Mouse (Mus musculus): ENCODE data around the gene Nkiras2.
A peak's percentile ranks its signal among the peaks of the same experiment; 100 is the strongest.
"Not testable (repeated sequence)": the region's sequence is repeated elsewhere in the genome, so short reads cannot be mapped to it uniquely, and the experiment has no call there.

Gene Nkiras2

DNA sequence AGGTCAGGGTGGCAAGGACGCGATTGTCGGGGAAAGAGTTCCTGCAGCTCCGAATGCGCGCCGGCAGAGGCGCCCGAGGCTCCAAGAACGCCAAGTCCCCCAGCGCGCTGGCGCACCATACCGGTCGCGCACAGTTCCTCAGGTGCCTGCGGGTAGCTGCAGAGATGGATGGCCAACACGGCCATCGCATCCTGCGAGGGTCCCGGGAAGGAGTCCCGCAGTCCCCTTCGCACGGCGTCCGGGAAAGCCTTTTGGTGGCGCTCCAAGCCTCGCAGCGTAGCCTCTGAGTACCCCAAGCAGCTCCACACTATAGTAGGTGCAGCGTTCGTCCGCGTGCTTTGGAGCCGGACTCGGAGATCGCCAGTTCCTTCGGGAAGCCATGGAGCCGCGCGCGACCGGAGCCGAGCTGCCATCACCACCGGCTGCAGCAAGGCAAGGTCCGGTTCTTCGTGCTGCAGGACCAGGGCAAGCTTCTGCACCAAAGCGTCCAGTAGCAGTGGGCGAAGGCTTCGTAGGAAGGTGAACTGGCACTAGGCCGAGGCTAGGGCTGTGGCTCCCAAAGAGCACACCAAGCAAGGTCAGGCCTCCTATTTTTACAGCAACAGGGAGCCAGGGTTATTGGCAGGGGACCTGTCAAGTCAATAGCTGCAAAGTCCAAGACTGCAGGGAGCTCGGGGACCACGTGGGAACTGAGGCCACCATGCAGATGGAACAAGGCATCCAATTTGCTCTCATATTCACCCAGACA is 21.3 kb downstream of the Nkiras2 start:
- DNase-seq = no peak

GRCm38 (mm10) chr11:100643612-100644575 is 24.9 kb downstream of the Nkiras2 start:
- DNase-seq = no peak

DNA sequence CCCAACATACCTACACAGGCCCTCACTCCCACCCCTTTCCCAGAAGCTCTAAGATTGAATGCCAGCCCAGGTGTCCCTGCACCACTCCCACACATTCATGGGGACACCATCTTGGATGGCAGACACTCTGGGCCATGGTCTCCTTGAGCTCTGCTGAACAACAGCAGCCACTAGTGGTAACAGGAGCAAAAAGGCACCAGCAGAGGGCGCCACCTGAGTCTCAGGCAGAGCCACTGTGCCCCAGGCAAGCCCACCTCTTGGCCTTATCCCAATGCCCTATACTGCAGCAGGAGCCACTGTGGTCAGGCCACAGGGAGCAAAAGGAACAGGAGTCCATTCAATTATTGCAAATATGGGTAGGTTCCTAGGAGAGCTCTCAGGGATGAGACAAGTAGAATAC is 27.2 kb downstream of the Nkiras2 start:
- peak; percentile 66 for DNase-seq

- DNase-seq = no peak
Measured at GRCm38 (mm10) chr11:100648405-100648804, 29.4 kb downstream of the Nkiras2 start.

DNA sequence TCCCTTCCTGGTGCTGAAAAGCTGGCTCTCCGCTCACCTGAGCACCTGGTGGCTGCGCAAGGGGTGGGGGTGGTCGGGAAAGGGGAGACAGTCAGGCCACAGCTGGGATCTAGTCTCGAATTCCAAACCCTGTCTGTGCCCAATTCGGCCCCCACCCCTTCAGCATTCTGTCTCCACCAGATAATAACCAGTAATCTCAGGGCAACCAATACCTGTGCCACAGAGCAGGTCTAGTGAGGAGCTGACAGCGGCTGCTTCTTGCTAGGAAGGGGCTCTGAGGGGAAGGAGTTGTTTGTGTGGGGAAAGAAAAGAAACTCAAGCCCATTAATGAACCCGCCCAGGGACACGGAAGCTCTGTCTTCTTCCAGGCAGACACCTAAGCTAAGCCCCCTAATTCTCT is 32.2 kb downstream of the Nkiras2 start:
- DNase-seq = no peak

DNA sequence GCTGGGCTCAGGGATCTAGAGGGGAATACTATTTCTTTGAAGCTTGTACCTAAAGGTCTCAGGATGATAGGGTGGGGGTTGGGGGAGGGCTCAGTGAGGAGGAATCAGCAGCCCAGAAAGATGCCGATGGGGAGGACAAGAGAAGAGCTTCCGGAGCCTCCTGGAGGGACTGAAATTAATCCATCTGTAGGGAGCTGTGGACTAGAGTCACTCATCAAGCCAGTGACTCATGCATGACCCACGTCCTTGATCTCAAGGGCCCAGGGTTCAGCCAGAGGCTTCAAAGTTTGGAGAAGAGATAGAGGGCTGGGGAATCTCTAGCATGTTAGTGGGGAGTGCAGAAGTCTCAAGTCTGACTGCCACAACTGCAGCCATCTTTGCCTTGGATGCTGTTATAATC is 32.7 kb downstream of the Nkiras2 start:
- no peak for DNase-seq

DNA sequence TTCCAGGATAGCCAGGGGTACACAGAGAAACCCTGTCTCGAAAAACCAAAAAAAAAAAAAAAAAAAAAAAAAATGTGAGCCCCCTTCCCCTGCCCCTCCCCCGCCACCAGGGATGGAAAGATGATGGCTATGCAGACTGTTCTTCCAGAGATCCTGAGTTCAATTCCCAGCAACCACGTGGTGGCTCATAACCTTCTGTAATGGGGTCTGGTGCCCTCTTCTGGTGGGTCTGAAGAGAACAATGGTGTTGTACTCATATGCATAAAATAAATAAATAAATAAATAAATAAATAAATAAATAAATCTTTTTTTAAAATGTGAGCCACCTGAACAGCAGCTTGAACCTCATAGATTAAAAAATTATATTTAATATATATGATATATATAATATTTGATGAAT is 36.5 kb downstream of the Nkiras2 start:
- DNase-seq = not testable (repeated sequence)

- no peak for DNase-seq
Measured at GRCm38 (mm10) chr11:100656458-100656857, 37.4 kb downstream of the Nkiras2 start.

DNA sequence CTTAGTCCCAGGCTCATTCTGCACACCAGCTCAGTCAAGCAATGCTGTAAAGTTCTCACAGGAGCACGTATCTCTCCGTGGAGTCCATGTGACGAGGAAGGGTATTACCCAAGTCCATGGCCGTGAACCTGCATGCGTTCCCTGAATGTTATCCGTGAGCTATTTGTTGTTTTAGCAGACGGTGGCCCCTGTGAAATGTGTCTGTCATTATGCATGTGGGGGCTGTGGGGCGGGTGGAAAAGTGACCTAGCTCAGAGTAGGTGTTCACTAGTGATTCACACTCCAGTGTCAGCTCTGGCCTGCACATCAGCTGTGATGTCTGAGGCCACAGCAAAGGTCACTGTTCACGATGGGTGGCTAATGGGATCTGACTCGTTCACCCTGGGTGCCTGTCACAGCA is 40.8 kb downstream of the Nkiras2 start:
- DNase-seq = no peak

DNA sequence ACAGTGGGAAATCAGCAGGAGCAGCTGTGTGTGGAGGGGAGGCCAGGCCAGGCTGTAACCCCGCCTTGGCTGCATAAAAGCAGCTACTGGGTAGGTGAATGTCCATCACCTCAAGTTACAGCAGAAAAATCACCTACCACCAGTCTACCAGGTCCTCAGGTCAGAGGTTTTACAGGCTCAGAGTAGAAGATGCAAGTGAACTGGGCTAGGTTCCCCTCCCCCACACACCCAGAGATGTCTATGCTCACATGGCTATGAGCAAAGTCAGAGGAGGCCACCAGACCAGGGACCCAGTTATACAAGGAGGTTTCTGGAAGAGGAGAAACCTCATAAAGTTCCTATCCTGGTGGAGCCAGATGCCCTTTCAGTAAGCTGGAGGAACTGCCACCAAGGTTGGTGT is 52.0 kb downstream of the Nkiras2 start:
- no peak for DNase-seq

DNA sequence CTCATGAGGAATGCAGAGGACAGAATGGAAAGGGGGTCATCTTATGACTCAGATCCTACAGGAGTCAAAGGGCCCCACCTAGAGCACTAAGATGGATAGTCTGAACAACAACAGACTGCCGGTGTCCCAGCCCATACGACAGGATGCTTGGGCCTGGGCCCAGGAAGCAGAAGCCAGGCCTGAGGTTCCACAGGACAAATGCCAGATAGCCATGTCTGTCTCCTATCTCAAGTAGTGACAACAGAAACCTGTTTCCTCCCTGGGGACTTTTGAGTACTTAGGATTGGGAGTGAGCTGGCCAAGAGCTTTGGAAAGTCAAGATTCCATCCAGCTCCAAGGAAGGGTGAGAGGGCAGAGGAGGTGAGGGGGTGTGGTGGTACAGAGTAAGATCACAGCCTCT is 52.9 kb downstream of the Nkiras2 start:
- no peak for DNase-seq

- DNase-seq = peak; percentile 21
Measured at GRCm38 (mm10) chr11:100673169-100673568, 54.1 kb downstream of the Nkiras2 start.

Data from lung, postnatal 36 days (tissue).